Mouse (Mus musculus) c-Kit-negative CD71-positive TER-119-positive erythroid progenitor cells, embryonic 14.5 days (primary cell): ENCODE results near the gene Dnah10.
"Not testable (repeated sequence)": the region's sequence is repeated elsewhere in the genome, so short reads cannot be mapped to it uniquely, and the experiment has no call there.

Source experiments
- DNase-seq: peaks from one replicate; pipeline ENCODE4 v3.0.0-alpha.2; 2013; ENCODE audit warnings: low read depth, low spot score

The Dnah10 gene

DNA sequence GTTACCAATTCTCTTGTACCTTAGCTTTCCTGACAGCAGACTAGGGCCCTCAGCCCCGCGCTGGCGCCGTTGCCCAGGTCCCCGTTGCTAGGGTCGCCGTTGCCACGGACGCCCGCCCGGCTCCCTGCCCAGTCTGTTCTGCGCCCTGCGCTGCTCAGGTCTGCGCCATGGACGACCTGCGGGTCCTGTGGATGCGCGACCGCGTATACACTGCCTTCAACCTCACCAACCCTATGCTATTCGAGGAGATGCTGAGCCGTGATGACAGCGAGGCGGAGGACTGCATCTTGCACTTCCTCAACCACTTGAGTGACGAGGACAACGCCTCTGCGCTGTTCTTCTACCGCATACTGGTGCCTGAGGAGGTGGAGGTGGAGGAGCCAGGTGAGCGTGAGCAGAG, at the start of gene Dnah10:
Dnah10 (plus strand) TSS at position 89 of the 400 bp plus-strand sequence.
- DNase-seq, result no peak

DNA sequence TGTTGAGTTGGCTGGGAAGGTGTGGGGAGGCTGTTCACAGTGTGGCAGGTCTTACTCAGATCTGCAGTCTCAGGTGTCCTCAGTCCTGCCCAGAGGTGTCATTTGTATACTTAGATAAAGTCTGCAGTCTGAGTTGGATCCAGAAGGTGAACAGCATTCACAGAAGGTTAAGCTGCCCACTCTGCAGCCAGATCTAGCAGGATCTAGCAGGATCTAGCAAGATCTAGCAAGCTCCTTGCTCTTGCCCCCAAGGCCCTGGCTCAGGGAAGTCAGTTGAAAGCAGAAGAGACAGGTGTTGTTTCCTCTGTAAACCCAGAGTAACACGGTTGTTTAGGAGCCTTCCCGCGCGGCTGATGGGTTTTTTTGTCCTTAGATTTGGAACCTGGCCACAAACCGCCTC, 11.1 kb upstream of the Dnah10 start:
- no peak for DNase-seq

DNA sequence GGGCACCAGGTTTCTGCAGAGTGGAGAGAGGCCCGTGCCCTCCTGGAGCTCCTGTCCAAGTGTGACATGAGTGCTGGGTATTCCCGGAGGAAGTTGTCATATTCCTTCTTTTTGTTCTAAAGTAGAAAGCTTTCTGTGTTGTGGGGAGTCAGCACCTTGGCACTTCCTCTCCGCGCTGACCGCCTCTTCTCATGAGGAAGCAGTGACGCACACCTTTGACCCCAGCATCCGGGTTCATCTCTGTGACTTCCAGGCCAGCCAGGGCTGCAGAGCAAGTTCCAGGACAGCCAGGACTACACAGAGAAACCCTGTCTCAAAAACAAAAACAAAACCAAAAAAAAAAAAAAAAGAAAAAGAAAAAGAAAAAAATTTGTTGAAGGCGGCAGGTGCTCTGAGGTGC, 9.8 kb upstream of the Dnah10 start:
- no peak for DNase-seq

DNA sequence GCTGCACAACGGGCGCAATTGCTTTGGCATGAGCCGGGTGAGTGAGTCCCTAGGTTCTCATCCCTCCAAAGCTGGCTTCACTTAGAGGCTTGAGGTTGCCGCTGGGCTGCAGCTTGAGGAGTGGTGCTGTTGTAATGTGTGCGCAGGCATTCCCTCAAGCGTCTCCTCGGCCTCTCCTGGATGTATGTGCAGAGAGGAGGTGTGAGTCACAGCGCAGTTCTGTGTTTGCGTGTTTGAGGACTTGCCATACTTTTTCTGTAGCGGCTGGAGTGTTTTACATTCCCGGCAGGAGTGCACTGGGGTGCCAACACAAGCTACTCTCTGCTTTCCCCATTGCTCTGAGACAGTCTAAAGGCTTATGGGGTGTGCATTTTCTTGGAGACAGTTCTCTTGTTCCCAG, 6.9 kb upstream of the Dnah10 start:
- no peak for DNase-seq

DNA sequence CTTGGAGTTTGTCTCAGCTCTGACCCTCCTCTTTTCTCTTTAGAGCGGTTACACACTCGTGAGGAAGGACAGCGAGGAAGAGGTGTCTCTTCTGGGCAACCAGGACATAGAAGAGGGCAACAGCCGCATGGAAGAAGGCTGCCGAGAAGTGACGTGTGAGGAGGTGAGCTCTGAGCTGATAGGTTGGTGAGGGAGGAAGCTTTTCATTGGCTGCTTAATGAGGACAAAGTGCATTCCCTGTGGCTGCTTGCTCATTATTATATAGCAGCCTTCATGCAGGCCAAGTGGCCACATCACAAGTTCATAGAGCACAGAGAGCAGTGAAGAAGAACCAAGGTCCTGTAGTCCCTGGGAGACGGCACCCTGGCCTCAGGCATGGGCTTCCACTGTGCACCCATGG, 6.5 kb upstream of the Dnah10 start:
- no peak for DNase-seq

DNA sequence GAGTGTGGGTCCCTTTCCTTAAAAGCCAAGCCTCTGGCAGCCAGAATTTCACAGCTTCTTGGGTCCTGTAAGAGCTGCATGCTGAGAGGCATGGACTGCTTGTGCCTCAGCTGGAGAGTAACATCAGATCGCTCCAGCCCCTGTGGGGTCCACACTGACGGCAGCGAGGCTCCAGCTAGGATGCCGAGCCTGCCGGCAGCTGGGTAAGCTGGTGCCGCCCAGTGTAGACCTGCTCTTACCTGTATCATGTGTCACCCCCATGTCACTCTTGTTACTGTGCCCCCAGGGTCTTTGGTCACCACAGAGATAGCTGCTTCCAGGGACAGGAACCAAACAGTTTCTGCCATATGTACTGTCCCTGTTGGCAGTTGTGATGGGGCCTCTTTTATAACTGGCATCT, 1.8 kb upstream of the Dnah10 start:
- no peak for DNase-seq

DNA sequence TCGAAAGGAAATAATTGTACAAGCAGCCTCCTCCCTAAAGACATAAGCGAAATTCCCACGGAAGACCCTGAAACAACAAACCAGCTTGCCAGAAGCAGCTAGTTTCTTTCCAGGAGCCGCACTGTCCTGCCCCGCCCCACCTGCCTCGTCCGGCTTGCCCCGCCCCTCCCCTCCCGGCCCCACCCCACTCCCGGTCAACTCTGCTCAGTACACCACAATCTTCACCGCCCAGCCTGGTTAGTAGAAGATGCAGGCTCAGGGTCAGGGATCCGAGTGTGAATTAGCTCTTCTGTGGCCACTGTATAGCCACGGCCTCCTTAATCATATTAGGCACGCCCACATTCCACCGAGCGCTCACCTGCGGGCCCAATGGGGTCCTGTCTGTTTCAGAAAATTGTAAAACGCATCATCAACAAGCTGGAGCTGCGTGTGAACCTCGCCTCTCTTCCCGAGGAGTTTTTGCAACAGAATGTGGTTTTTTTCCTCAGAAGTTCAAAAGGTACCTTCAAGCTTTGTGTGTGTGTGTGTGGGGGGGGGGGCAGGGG, 4.8 kb downstream of the Dnah10 start:
- no peak for DNase-seq

DNA sequence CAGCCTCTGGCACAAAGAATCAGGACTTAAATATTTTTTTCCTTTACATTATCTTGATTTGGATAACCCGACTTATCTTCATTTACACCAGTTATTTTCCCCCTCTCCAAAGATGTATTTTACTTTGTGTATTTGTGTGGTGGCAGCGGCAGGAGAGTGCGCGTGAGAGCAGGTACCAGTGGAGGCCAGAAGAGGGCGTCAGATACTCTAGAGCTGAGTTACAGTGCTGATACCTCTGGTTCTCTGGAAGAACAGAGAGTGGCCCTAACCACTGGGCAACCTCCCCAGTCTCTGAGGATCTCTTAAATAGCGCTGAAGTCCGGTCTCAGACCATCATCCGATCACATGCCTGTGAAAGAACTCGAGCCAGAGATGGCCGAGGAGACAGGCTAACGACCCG, 9.1 kb downstream of the Dnah10 start:
- DNase-seq, result no peak

DNA sequence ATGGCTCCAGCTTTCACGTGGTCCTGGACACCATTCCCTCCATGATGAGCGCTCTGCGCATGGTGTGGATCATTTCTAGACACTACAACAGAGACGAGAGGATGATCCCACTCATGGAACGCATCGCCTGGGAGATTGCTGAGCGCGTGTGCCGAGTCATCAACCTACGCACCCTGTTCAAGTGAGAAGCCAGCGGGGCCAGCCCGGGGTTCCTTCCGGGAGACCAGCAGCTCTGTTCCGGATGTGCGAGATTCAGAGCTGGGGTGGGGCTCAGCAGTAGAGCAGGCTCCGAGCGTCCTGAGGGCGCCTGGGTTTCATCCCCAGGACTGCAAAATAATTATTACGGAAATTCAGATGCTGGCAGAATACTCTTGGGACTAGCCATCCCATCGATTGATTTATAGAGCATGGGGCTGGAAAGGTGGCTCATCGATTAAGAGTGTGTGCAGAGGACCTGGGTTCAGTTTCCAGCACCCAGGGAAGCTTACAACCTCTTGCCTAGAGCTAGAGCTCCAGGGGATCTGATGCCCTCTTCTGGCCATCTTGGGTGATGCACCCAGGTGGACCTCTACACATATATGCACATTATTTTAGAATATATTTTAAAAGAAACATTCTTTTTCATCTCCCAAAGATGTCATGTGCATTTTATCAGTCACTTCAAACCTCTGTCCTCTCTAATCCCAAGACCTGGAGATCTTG, 17.2 kb downstream of the Dnah10 start:
- no peak for DNase-seq

DNA sequence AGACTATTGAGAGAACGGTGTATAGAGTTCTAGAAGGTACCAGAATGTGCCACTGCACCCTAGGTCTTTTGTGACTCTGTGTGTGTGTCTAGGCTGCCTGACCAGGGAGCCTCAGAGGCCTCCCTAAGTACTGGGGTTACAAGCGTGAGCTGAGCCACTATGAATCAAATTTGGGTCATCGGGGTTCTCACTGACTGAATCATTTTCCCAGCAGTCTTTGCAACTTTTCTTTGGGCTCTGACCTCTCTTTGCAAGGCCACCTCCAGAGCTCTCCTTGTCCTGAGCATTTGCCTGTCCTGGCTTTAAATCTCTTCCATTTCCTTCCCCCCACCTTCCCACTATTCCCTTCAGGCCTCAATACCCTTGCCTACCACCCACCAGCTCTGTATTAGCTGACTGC, 19.0 kb downstream of the Dnah10 start:
- no peak for DNase-seq

DNA sequence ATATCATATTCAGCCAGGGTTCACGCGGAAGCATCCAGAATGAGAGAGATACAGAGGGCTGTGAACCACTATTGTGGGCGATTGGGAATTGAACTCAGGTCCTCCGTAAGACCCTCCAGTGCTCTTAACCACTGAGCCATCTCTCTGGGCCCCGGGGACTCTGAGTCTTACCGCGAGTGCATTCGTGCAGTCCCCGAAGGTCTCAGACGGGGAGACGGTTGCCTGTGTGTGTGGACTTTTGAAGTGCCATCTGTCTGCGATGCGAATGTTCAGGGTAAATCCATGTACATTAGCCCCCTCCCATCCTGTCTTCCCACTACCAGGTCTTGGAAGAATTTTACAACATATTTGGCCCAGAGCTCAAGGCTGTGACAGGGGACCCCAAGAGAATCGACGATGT, 21.3 kb downstream of the Dnah10 start:
- no peak for DNase-seq

DNA sequence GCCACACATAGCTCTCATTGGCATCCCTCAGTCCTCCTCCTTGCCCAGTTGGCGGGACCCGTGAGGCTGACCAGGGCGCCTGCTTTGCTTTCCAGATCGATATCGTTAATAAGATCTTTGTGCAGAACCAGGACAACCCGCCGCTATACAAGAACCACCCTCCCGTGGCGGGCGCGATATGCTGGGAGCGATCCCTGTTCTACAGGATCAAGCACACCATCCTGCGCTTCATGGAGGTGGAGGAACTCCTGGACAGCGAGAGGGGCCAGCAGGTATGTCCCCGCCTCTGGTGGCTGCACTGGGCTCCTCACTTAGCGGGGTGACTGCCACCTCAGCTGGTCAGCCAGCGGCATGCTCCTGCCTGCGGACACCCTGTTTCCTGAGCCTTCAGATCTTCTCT, 23.4 kb downstream of the Dnah10 start:
- DNase-seq, result no peak

DNA sequence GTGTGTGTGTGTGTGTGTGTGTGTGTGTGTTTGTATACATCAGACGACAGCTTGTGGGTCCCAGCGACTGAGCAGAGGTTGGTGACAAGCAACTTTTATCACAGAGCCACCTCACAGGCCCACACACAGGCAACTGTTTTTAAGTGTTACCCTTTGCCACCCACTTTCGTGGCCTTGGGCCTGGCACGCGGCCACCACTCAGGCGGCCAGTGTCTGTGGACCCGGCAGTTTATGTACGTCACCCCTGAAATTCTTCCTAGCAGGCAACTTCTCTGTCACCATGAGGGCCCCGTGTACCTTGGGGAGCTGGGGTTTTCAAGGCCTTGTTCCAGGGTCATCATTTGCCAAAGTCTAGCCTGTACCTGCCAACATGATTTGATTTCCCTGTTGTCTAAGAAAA, 26.8 kb downstream of the Dnah10 start:
- DNase-seq, result no peak

DNA sequence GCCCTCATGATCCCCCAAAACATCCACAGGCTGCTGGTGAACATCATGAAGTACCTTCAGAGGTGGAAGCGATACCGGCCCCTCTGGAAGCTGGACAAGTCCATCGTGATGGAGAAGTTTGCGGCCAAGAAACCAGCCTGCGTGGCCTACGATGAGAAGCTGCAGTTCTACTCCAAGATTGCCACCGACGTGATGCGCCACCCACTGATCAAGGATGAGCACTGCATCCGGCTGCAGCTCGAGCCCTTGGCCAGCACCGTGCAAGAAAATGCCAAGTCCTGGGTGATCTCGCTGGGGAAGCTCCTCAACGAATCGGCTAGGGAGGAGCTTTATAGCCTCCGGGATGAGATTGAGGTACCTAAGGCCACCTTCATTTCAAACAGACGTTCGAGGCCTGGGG, 36.1 kb downstream of the Dnah10 start:
- no peak for DNase-seq

DNA sequence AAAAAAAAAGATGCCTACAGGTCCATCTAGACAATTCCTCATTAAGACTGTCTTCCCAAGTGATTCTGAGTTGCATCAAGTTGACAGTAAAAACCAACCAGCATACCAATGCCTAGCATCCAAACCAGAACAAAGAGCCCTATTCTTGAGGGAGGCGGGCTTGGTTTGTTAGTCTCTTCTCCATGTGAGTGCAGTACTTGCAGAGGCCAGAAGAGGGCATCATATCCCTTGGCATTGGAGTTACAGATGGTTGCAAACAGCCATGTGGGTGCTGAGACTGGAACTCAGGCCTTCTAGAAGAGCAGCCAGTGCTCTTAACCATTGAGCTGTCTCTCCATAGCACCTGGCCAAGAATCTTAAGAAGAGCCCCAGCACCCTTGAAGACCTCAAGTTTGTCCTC, 36.9 kb downstream of the Dnah10 start:
- DNase-seq, result no peak

DNA sequence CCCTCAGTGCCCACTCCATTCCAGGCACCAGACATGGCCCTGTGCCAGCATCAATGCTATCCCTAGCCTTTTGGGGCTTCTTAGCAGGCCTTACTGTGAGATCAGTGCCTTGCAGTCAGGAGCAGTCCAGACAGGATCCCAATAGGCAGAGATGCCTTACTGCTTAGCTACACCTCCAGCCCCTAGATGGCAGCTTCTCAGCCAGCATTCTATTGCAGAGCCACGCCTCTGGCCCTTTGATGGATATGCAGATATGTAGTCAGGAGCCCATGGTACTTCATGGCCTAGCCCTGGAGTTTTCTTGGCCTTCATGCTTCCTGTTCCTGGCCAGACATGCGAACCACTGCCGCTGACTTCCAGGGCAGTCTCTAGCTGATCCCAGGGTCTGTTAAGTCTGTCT, 49.7 kb downstream of the Dnah10 start:
- DNase-seq, result no peak

DNA sequence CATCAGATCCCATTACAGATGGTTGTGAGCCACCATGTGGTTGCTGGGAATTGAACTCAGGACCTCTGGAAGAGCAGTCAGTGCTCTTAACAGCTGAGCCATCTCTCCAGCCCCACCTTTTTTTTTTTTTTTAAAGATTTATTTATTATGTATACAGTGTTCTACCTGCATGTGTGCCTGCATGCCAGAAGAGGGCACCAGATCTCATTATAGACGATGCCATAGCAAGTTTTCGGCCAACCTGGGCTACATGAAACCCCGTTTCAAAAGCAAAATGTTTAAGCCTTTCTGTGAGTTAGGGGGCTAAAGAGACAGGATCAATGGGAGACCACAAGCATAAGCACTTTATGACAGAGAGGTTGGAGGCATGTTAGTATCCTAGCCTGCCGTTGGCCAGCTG, 51.4 kb downstream of the Dnah10 start:
- not testable (repeated sequence) for DNase-seq

DNA sequence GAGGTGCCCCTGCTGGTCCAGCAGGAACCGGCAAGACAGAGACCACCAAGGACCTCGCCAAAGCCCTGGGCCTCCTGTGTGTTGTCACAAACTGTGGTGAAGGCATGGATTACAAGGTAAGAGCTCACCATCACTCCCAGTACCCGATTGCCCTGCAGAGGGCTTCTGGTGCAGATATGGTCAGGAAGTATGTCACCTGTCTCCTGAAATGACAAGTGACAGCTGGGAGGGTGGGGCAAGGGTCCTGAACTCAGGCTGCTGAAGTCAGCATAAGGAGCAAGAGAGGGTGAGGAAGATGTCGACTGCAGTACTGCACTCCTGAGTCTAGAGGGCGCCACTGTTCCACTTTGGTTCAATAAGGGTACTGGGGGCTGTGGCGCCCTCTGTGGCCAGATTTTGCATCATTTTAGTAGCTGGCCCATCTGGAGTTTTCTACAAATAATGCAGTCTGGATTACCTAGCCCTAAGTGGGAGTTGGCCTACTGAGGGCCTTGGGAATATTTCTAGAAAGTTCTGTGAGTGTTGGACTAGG, 52.4 kb downstream of the Dnah10 start:
- DNase-seq, result peak; percentile 16

DNA sequence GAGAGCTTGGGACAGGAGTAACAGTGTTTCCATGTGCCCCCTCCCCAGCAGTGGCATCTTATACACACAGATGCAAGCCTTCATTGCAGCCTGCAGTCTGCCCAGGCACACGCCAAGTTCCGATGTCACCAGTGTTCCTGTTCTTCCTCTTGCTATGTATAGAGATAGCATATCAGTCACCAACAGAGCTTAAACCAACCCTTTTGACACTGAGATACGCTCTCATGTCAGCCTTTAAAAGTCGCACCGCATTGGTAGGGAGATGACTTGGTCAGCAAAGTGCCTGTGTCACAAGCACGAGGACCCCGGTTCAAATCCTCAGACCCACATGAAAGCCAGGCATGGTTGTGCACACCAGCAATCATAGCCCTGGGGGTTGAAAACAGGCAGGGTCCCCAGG, 55.0 kb downstream of the Dnah10 start:
- DNase-seq, result no peak

DNA sequence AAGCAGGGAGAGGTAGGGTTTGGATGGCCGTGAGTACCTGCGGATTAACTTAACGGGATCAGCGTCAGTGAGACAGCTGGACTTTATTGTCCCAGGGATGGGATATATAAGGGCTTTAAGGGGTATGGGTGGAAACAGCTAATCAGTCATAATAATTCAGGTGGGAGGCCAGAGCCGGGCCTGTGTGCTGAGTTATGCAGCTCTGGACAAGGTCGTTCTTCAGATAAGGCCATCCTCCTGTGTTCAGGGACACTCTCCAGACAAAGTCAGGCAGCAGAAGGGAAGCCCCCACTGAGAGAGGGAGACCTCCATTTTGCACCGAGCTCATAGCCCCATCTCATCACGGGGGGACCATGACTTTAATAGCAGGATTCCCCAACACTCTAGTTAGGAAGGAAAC, 56.8 kb downstream of the Dnah10 start:
- DNase-seq, result no peak

DNA sequence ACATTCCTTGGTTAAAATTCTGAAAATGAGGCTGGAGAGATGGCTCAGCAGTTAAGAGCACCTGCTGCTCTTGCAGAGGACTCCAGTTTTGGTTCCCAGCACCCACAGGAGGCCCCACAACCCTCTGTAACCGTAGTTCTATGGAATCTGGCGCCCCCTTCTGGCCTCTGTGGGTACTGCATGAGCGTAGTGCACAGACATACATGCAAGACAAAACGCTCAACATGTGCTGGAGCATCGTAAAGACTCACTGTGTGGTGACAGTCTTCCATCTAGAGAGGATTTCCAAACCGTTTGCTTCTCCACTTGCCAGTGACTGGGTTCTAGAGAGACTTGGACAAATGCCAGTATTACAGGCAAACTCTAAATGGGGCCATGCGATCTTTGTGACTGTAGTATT, 60.8 kb downstream of the Dnah10 start:
- DNase-seq, result no peak

DNA sequence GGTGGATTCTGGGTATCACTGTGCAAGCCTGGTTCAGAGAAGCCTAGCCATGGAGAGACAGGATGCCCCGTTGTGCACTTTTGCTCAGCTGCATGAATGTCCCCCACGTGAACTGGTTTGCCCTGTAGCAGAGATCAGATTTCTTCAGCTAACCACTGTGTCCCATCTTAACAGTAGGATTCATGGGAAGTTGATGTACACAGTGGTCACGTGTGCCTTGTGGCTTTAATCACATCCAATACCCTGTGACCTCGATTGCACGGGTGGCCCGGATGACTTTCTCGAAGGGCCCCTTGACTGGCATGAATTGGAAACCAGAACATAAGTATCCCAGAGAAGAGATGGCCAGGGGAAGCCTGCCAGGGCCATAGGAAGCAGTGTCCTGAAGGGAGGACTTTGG, 67.2 kb downstream of the Dnah10 start:
- DNase-seq, result no peak

DNA sequence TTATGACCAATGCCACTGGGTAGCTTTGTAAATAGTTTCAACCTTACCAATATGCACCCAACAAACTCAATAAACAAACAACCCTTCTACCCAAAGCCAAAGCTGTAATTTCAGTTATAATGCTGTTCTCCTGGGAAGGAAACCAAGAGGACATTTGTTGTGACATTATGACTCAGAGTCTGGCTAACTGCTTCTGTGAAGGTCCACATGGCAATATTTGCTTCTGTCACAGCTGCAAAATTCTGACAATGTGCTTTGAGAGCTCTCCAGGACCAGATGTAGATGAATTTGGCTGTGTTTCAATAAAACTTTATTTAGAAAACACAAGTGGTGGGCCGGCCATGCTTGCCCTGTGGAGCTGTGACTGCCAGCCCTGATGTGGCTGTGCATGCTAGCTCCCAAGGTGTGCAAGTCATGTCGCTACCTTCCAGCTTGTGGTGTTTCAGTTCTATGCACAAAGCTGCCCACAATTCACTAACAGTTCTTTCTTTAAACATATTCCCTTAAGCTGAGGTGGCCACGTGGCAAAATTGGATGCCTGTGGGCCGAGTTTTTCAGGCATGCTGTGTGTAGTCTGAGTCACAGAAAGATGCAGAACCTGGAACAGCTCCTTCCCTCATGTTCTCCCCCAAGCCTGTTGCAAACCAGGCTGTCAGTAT, 85.0 kb downstream of the Dnah10 start:
- no peak for DNase-seq
